Mouse (Mus musculus) heart, adult 18-20 months (tissue): Measurements from ENCODE around the gene Mthfd1l. TPM values are rescaled to one million over a fixed set of nuclear protein-coding genes. Genes with fewer than 3 reads are reported as not detected.
"Not testable (repeated sequence)": the region's sequence is repeated elsewhere in the genome, so short reads cannot be mapped to it uniquely, and the experiment has no call there.

Experiments used
- DNase-seq, 2 experiments: peaks; one replicate each; pipeline ENCODE4 v3.0.0; 2021 to 2022; ENCODE audit warnings: mixed read lengths in 1 of 2
- total RNA-seq, 2 experiments: library from RNA; stranded (reverse); gene quantifications; 2 replicates each; pipeline ENCODE4 v1.2.3; 2021

Gene Mthfd1l
- total RNA-seq, 2 experiments from 2014 or later, result 0.69 to 0.90 TPM

DNA sequence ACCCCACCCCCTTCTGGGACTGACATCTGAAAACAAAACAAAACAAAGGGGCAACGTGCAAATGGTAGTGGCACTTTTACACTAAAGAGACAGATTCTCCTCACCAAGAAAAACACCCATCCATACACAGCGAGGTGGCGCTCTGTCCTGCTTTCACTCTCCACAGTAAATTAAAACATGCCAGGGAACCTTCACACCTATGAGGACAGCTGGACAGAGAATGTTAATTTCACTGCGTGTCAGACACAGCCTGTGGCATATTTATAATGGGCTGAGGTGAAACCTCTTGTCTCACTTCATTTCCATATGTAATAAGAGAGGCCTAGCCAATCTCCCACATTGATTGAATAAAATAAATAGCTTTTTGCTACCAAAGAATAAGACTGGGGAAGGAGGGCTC lies 146.4 kb downstream of the Mthfd1l start:
- no peak for DNase-seq

DNA sequence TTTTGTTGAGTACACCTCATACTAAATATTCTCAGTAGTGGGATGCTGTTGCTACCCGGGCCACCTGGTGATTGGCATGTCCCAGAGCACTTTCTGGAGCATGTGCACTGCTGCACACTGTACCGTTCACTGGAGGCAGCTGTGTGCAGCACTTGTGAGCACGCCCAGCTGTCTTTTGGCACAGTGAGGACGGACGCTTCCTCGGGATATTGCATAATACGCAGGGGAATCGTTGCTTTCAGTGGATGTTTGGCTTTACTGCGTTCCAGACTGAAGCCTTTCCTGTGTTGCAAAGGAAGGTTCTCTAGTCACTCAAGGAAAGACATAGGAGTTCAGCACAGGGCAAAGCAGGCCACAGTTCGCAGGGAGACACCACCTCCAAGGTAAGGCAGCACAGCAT lies 147.8 kb downstream of the Mthfd1l start:
- peak; percentile 83 to 93 for DNase-seq

DNA sequence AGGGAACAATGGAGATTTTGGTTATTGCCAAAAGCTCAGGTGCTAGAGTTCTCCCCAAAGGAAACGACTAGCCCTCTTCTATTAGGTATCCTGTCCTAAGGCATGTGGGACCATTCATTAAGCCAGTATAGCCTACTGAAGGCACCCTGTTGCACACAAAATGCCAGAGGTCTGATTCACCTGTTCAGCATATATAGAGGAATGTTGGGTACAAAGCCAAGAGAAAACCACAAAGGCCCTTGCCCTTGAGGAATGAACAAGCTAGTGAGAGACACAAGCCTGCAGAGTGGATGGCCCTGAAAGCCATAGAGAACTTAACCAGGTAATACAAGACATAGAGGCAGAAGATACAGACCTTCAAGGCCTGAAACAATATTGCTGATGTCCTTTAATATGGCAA lies 148.3 kb downstream of the Mthfd1l start:
- DNase-seq, result no peak

DNA sequence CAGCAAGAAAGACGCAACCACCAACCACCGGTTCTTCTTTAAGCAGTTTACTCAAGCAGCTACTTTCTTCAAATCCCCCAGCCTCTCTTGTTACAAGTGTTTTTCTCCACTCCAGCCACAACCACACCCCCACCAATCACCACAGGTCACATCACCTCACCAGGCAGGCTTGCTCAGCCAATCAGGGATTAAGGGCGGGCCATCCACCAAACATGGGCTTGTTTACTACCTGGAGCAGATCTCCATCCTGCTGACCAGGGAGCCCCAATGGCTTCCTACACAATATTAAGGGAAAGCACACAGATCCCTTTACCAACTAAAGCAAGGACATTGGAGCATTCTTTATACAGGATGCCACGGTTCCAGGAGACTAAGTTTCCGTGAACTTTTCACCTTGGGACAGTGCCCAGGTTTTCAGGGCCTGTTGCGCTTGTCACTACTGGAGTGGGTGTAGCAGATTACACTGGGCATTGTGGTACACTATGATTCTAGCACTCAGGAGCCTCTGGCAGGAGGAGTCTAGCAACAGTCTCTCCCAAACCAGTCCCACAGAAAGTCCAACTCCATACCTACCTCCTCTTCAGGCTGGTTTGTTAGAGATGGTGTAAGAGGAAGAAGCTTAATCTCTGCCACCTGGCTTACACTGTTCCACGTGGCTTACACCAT lies 150.5 kb downstream of the Mthfd1l start:
- not testable (repeated sequence) for DNase-seq

DNA sequence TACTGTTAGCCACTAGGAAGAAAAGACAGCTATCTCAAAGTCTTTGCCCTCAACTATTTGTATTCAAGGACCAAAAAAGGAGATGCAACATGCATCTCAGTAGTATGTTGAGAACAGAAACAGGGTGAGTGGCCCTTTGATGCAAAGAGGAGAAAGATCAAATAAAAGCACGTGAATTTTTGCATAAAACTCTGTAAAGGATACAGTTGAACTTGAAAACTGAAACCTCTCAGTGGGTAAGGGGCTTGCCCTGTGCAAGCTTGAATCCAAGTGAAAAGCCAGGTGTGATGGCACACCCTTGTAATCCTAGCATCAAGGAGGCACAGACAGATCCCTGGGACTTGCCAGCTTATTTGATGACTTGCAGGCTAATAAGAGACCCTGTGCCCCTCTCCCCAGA lies 151.2 kb downstream of the Mthfd1l start:
- DNase-seq, result no peak

DNA sequence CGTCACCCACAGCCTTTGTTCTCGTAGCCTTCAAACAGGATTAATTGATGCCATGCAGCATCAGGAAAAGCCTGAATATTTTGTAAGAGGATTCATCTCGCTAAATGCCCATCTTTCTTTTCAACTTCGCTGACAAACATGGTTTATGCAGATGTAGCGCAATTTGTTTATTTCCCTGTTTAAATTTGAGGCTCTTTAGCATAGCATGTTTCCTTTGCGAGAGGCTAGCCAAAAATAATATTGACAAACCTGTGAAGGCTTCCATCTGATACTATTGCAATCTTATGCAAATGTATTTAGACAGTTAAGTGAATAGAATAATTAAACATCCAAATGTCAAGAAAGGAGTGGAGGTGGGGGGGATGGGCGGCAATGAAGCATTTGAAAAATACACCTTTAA lies 152.3 kb downstream of the Mthfd1l start:
- DNase-seq, result no peak

DNA sequence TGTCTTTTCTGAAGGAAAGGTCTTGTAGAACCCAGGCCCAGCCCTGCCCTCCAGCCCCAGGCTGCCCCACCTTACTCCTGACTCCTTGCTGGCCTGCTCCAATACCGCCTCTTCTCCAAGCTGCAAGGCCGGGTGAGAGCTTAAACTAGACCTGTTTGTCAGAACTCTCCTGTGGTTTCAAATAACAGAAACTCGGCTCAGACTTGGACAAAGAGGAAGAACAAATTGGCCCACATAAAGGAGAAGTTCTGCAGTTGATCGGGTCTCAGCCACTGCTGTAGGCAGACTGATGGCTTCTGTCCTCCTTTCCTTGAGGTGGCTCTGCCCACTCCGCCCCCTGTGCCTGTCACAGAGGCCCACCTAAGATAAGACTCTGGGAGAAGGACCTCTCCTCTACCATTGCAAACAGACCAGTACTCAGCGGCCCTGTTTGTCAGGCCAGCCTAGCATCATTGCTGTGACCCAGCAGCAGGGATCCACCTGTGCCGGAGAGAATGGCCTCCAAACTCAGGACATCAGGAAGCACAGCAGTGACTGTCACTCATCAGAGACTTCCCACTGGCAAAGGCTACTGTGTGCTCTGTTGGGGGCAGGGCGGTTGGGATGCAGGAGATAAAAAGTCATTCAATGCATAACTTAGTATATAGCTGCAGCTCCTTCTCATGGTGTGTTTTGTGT lies 153.6 kb downstream of the Mthfd1l start:
- DNase-seq, result no peak

DNA sequence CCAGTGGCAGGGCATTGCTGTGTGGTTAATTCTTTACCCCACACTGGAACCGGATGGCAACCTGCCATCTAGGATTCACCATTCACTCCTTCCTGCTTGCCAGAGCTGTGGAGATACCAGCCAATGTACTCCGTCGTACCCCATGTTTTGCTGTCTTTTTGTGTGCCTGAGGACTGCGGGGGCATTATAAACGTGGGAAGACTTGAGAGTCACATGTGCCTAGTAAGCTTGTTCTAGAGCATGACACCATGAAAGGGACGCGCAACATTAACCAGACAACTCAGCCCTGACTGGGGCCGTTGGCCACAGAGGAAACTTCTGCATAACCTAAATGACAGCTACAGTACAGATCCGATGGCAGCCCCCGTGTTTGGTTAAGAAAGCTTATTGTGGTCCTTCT lies 155.5 kb downstream of the Mthfd1l start:
- DNase-seq, result peak in 1 of 2 experiments; percentile 47

DNA sequence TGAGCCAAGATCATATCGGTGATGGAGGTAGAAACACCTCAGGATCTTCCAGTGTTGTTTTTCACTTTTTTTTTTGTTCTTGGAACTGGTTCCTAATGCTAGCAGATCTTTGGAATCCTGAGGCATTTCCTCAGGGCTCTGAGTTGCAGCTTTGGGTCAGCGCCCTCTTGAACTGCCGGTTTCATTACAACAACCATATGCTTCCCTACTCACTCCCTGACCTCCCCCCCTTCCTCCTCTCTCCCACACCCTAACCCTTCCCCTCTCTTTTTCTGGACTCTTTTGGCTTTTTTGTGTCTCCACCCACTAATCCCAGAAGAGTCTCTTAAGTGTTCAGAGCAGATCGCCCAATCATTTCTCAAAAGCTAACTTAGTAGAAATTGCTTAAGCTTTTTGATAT lies 156.0 kb downstream of the Mthfd1l start:
- DNase-seq, result peak; percentile 60 to 79

DNA sequence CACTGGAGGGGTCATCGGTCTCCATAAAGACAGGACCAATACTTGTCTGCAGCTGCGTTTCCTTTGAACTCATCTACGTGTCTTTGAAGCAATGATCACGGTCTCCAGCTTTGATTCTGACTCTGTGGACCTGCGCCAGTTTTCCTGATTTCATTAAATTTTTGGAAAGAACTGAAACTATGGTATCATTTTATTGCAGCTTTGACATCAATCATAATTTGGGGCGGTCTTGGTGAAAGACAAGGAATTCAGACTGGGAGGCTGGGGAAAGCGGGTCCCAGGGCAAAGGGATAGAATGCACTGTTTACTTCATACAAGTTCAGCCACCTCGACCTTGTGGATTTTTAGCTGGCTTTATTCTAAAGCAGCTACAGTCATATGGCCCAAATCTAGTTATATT lies 156.5 kb downstream of the Mthfd1l start:
- no peak for DNase-seq

DNA sequence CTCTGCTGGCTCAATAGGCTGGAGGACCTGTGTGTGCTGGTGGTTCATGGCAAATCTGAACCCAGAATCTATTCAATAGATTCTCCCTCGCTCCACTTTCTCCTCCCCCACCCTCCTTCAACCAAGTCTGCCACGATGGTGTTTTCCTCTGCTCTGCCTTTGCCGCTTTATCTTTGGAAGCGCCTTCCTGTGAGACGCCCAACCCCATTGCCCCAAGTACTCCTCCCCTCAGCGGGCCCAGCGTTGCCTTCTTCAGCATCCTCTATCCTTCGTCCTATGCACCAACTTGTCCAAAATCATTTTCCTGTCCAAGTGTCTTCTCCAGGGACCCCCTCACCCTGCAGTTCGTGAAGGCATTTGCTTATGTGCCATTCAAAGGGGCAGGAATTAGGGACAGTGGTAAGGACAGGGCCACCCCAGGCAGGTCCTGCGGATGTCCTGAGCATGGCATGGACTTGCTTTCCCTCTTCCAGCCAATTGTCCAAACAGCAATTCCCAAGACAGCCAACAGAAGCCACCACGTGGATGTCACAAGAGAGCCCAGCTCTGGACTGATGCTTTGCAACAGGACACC lies 157.2 kb downstream of the Mthfd1l start:
- DNase-seq, result no peak

DNA sequence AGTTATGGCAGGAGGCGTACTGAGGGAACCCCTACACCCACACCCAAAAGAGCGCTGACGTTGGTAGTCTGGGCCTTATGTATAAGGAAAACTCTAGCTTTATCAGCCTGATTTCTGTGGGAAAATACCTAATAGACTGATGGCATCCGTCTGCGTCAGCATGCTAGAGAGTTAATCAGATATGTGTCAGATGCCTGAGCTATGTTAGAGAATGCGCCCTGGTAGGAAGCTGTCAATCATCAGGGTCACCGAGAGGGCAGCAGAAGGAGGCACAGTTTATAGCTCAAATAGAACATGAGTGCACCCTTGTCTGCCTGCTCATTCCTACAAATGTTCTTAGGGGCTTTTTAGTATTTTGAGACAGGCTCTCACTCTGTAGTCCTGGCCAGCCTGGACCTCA lies 159.8 kb downstream of the Mthfd1l start:
- DNase-seq, result no peak

DNA sequence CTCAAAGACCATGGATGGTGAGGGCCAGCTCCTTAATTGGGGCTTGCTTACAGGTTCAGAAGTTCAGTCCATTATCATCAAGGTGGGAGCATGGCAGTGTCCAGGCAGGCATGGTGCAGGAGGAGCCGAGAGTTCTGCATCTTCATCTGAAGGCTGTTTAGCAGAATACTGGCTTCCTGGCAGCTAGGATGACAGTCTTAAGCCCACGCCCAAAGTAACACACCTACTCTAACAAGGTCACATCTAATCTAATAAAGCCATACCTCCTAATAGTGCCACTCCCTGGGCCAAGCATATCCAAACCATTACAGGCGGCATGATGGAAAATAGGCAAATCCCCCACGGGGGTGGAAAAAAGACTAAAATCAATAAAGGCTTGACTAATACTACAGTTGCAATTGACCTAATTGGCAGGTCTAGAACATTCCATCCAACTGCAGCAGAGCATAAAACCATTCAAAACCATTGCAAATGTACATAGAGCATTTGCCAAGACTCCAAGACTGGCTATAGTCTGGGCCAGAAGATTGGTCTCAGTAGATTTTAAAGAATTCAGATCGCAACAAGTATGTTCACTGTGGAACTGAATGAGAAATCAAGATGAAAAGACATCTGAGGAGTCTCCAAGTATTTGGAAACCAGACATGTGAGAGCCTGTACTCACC lies 162.3 kb downstream of the Mthfd1l start:
- no peak for DNase-seq

DNA sequence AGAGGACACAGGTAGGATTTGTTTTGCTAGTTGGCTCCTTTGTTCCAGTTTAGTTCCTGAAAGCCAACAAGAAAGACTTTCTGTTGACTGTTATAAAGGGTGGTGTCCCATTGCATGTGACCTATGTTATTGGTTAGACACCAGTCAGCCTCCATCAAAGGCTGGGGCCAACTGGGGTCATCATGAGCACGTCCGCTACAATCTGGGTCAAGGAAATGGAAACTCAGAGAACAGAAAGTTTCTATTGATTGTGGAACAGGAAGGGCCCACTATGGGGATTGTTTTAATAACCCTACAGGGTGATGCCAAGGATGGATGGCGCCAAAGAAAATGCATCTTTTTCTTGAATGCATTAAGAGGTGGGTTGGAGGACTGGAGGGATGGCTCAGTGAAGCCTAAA lies 166.6 kb downstream of the Mthfd1l start:
- DNase-seq, result no peak

DNA sequence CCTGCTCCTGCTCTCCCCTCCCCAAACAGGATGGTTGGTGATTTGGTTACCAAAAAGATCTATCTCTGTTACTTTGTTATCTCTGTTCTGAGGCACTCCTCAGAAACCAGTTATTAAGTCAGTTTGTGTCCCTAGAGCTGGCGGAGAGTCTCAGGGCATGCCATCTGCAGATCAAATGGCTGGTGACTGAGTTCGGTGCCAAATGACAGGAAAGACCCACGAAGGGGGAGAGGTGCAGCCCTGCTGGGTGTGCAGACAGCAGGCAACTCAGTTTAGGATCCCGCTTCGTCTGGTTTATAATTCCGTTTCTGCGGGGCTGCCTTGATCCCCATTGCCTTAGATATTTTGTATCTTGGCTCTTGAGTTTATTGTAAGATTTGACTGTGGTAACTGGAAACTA lies 168.8 kb downstream of the Mthfd1l start:
- no peak for DNase-seq

DNA sequence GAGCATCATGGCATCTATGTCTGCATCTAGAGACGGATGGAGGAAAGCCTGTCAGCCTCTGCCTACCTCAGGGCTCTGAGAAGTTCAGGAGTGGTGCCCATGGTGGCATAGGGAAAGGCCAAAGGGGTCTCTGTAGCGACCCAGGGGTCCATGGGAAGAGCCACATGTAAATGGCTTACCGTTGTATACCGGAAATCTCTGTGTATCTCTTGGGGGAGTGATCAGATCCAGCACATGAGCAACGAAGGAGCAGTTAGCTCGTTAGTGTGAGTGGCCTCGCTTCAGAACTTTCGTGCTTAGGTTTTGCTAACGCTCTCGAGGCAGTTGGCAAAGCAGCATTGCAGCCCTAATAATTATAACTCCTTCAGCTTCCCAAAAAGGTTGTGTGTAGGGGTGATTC lies 169.9 kb downstream of the Mthfd1l start:
- DNase-seq, result no peak

DNA sequence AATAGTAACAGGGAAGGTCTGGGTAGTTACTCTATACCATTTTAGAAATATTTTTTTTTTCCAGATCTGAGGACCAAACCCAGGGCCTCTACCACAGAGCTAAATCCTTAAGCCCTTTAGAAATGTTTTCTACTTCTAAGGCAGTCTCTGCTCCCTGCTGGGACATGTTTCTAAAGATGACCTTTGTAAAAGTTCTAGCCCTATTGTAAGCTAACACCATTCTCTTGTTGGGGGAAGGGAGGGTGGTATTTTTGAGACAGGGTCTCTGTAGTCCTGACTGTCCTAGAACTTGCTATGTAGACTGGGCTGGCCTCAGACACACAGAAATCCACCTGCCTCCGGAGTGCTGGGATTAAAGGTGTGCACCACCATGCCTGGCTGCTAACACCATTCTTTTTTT lies 170.5 kb downstream of the Mthfd1l start:
- no peak for DNase-seq

DNA sequence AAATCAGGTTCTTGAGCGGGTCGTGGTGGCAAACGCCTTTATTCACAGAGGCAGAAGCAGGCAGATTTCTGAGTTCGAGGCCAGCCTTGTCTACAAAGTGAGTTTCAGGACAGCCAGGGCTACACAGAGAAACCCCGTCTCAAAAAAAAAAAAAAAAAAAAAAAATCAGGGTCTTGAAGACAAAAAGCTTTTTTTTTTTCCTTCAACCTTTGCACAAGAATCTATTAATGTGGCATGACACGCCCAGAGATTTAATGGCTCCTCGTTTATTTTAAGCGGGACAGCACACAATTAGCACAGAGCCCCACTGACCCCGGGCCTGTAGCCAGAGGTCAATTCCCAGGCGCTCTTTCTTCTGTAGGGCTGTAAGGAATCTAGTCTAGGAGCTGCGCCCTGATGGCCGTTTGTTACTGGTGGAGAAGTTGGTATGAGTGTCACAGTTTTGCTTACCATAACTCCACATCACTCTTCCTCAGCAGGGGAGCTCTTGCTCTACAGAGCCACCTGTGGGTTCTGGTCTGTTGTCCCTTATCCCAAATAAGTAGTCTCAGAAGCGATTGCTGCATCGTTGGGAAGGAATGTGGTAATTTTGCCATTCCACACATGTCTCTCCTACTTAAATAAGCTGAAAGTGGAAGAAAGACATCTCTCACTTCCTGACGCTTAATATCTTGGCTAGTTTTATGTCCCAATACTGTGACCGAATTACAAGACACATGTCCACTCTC lies 172.3 kb downstream of the Mthfd1l start:
- no peak for DNase-seq

DNA sequence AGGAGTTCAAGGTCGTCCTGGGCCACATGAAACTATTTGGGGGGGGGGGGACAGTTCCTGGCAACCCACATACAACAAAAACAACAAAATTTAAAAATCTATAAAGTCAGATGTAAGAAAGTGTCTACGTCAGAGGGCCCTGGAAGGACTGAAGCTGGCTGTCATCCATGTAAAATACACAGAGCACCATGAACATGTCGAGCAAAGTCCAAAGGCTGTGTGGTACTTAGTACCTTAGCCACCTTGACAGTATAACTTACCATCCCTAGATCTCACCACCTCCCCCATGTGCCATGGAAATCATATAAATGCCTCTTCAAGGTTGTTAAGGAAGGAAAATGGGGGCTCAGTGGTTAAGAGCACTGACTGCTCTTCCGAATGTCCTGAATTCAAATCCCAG lies 174.0 kb downstream of the Mthfd1l start:
- DNase-seq, result no peak

DNA sequence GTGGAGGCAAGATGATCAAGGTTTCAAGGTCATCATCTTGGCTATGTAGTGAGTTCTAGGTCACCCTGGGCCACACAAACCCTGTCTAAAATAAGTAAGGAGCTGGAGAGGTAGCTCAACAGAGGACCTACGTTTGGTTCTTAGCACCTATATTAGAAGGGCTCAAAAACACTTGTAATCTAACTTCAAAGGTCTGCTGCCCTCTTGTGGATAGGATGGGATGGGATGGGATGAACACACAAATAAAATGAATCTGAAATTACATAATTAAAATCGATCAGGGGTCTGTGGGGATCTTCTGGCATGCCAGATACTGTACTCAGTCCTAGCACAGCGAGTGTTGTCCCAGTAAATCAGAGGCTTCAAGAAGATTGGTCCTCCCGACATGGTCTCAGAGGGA lies 178.2 kb downstream of the Mthfd1l start:
- DNase-seq, result no peak

DNA sequence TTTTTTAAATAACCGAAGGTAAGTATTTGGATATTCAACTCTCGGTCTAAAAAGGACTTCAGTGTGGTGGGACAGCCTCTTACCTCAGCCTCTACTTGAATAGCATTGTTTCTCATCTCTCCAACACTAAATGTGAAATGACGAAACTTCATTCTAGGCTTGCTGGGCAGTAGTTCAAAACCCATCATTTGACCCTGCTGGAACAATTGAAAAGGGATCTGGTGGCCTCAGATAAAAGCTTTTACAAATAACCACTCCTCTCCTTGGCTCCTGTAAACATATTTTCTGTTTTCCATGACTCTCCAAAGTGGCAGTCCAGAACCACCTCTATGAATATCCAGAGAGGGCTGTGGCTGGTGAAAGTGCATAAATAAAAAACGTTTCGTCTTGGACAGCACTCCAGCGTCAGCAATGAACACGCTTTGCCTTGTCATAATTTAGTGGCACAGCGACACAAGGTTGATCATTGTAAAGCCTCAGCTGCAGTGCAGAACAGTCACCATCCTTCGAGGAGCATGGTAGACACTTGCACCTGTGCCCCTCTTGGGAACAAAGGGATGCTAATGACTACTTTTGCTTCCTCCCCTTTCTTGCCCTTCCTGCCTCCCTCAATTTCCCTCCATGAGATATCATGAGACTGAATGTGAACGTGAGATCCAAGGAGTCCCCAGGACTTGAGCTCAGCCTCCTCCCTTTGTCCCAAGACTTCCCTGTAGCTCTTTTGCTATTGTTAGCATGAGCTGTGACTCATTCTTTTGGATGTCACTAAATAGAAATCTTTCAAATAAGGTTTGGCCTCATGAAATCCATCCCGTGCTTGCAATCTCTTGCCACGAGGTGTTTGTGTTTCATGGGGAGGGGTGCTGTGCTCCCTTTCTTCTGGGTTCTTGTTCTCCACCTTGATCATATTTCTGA lies 179.2 kb downstream of the Mthfd1l start:
- DNase-seq, result no peak

DNA sequence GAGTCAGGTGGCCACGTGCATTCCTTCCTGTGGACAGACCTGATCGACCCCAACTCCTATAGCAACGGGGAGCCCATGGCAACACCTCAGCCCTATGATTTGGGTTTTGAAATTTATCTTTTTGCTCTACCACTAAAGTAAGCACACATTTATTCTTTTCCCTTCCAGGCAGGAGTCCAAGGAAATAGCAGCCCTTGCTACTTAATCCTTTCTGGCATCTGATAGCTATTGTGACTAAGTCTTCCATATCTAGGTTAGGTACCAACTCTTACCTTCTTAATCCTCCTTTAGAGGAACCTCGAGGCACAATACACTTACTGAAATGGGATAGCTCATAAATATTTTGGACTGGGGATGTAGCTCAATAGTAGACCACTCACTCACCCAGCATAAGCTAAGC lies 180.1 kb downstream of the Mthfd1l start:
- no peak for DNase-seq
